Mouse (Mus musculus) limb, embryonic 12.5 days (tissue): ENCODE measurements around the gene Abca4. TPM values are rescaled to one million over a fixed set of nuclear protein-coding genes. Genes with fewer than 3 reads are reported as not detected.

Experiments
- ATAC-seq: fragments of 200-750 bp; cut with Nextera tagmentation; 2 replicates; pipeline ENCODE4 v1.8.0; 2017; ENCODE audit warnings: low read depth, moderate TSS enrichment; ENCODE audit not compliant: insufficient number of reproducible peaks, insufficient read depth, low FRiP score, low TSS enrichment
- H3K27ac ChIP-seq: fragments of 300-500 bp; sonication (generic); 2 replicates; pipeline ENCODE4 v1.5.1; 2016; ENCODE audit warnings: mild to moderate bottlenecking, moderate library complexity
- H3K27me3 ChIP-seq: fragments of 300-500 bp; sonication (generic); 2 replicates; pipeline ENCODE4 v1.6.1; 2016; ENCODE audit warnings: mild to moderate bottlenecking, moderate library complexity
- H3K36me3 ChIP-seq: fragments of 300-500 bp; sonication (generic); 2 replicates; pipeline ENCODE4 v1.6.1; 2016; ENCODE audit warnings: mild to moderate bottlenecking, moderate library complexity
- H3K4me1 ChIP-seq: fragments of 300-500 bp; sonication (generic); replicated peaks from 2 replicates; pipeline ENCODE4 v1.6.1; 2016
- H3K4me2 ChIP-seq: fragments of 300-500 bp; sonication (generic); 2 replicates; pipeline ENCODE4 v1.6.1; 2016; ENCODE audit warnings: mild to moderate bottlenecking, moderate library complexity
- H3K4me3 ChIP-seq: fragments of 300-500 bp; sonication (generic); replicated peaks from 2 replicates; pipeline ENCODE4 v1.5.1; 2016; ENCODE audit warnings: mild to moderate bottlenecking
- H3K9ac ChIP-seq: fragments of 300-500 bp; sonication (generic); replicated peaks from 2 replicates; pipeline ENCODE4 v1.6.1; 2016; ENCODE audit warnings: mild to moderate bottlenecking, moderate library complexity
- H3K9me3 ChIP-seq: fragments of 300-500 bp; sonication (generic); 2 replicates; pipeline ENCODE4 v1.6.1; 2016; ENCODE audit warnings: mild to moderate bottlenecking, moderate library complexity
- WGBS: fragments of 180-500 bp; shearing (Covaris S2); methylation state at CpG from one replicate; pipeline ENCODE4 v1.1.7; 2016; 5-methylcytosine and 5-hydroxymethylcytosine counted together
- polyA plus RNA-seq: library from polyadenylated mRNA; unstranded; fragments of >200 nt; fragmentation: Nextera tagmentation; extraction: Ambion mirVana; gene quantifications from 2 replicates; pipeline ENCODE4 v1.2.1, GENCODE M21; 2016

The Abca4 gene
- polyA plus RNA-seq, 1 experiment from 2014 or later = 1.8 TPM

DNA sequence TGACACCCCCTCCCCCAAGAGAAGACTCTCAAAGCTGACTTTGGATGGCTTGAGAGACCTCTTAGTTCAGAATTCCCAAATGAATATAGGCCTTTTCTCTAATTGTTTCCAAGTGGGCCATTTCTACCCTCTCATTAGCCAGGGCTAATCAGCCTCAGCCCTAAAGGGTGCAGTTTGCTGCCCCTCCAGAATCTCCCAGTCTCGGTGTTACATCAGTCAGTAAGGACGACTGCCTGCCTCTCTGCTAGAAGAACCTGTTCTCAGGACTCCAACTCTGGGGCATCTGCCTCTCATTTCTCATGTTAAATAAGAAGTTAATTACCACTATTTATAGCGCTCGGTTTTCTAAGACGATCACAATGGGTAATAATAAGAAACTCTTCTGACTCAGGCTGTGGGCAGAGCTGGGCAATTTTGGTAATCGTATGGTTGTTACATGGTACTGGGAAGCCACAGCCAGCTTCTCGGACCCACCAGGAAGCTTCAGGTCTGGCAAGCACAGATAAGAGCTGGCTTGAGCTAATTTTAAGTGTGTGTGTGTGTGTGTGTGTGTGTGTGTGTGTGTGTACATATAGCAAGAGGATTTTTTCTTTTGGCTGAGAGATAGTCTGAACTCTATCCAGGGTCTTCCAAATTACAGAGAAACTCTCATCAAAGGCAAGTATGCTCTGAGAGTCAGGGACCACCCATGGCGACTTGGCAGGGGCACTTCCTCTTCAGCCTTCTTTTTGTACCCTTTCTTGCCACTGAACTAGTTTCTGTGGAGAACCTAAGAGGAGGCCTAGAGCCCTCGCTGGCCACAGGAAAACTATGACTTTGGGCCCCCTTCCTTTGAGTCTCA, 67.1 kb downstream of the Abca4 start:
- Histone ChIP-seq H3K4me1 (peaks cover 5% of the 10 kb centered on the region), H3K36me3 (no peaks in the 10 kb centered on the region), H3K9ac (no peak overlapping the region), H3K27me3 (no peaks in the 10 kb centered on the region), H3K27ac (no peak overlapping the region), H3K4me3 (no peak overlapping the region), H3K4me2 (no peak overlapping the region), H3K9me3 (no peaks in the 10 kb centered on the region)
- WGBS = 26% methylated on average over 9 of the region's 9 CpGs
- ATAC-seq = 0 out of 2 replicates have a peak, but pooled peaks have one; percentile 37

DNA sequence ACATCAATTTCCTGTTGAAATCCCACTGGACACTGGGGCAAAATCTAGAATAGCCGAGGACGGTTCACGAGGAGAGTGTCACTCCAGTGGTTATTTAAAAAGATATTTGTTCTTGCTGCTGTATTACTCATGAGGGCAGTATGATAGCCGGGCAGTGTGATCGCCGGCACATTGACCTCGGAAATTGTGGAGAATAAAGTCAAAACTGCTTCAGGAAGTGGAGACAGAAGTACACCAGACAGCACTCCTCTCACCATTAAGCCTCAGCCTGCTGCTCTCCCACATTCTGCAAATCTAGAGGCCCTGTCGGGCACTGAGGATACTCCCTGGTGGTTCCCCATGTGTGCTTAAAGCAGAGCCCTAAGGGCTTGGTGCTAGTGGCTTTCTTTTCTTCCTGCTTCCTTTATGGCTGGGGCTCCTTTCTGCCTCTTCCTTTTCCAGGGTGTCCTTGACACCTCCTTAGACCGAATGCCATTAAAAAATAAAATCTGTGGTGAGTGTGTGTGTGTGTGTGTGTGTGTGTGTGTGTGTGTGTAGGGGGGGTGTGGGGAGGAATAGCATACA, 74.5 kb downstream of the Abca4 start:
- H3K4me2 ChIP-seq = no peak overlapping the region
- H3K4me3 ChIP-seq = no peak overlapping the region
- no peaks in the 10 kb centered on the region for H3K27me3 ChIP-seq
- ATAC-seq = no peak
- H3K4me1 ChIP-seq = peaks cover 16% of the 10 kb centered on the region
- no peaks in the 10 kb centered on the region for H3K36me3 ChIP-seq
- 57% methylated on average over 9 of the region's 9 CpGs for WGBS
- peak overlapping the region; percentile 17; the same call in 1 of the 2 replicates for H3K27ac ChIP-seq
- no peaks in the 10 kb centered on the region for H3K9me3 ChIP-seq
- H3K9ac ChIP-seq = no peak overlapping the region

DNA sequence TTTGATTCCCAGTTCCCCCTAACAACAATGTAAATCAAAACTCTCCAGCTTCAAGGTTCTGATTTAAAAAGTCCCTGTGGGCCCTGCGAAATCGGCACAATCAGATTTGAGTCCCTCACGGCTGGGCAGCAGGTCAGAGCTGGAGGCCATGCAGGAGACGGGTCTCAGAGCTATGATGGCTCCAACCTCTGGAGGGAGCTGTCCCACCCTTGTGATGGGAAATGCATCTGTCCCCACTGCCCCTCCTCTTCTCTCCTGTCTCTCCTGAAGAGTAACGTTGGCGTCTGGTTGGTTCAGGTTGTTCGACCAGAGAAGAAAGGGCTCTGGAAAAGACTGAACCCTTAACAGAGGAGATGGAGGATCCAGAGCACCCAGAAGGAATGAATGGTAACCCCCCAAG, 75.5 kb downstream of the Abca4 start:
- peaks cover 16% of the 10 kb centered on the region for H3K4me1 ChIP-seq
- H3K4me3 ChIP-seq = no peak overlapping the region
- no peak overlapping the region for H3K9ac ChIP-seq
- H3K4me2 ChIP-seq = no peak overlapping the region
- WGBS = 63% methylated on average over 7 of the region's 7 CpGs
- no peaks in the 10 kb centered on the region for H3K9me3 ChIP-seq
- peak overlapping the region; percentile 56; the same call in 1 of the 2 replicates for H3K27ac ChIP-seq
- H3K27me3 ChIP-seq = no peaks in the 10 kb centered on the region
- H3K36me3 ChIP-seq = no peaks in the 10 kb centered on the region
- no peak for ATAC-seq

GRCm38 (mm10) chr3:122120217-122120616, 76.0 kb downstream of the Abca4 start:
- Histone ChIP-seq H3K27ac (peak overlapping the region; percentile 5; the same call in 1 of the 2 replicates), H3K4me3 (no peak overlapping the region), H3K9me3 (no peaks in the 10 kb centered on the region), H3K4me2 (no peak overlapping the region), H3K4me1 (peaks cover 16% of the 10 kb centered on the region), H3K36me3 (no peaks in the 10 kb centered on the region), H3K27me3 (no peaks in the 10 kb centered on the region), H3K9ac (no peak overlapping the region)
- 69% methylated on average over 7 of the region's 7 CpGs for WGBS
- no peak for ATAC-seq

DNA sequence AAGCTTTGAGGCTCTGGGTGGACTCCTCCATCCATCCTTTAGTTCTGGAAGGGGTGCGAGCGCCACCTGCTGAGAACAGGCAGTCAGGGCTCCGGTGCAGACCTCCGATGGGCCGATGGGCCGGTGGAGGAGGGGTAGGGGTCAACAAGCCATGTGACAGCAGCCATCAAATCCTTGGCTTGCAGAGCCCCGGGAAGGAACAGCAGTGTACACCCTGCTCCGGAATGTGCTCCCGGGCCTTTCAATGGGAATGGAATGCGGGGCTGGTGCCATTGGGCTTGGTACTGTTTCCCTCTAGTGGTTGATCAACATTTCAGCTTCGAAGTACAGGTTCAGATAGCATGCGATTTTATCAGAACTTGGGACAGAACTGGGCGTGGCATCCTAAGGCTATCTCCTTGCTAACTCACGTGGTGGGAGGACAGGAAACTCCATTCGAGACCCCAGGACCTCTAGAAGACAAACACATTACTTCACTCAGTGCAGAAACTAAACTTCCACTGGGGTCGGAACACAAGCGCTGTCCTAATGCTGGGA, 78.0 kb downstream of the Abca4 start:
- Histone ChIP-seq H3K27ac (0 out of 2 replicates have a peak overlapping the region, but pooled peaks have one; percentile 23), H3K36me3 (no peaks in the 10 kb centered on the region), H3K4me2 (peak overlapping the region; percentile 52), H3K4me1 (peaks cover 16% of the 10 kb centered on the region), H3K9ac (0 out of 2 replicates have a peak overlapping the region, but pooled peaks have one; percentile 12), H3K27me3 (no peaks in the 10 kb centered on the region), H3K9me3 (no peaks in the 10 kb centered on the region), H3K4me3 (peak overlapping the region; percentile 24)
- 12% methylated on average over 17 of the region's 17 CpGs for WGBS
- ATAC-seq = peak; percentile 98

- Histone ChIP-seq H3K4me3 (no peak overlapping the region), H3K4me1 (peaks cover 12% of the 10 kb centered on the region), H3K36me3 (no peaks in the 10 kb centered on the region), H3K9me3 (no peaks in the 10 kb centered on the region), H3K27ac (0 out of 2 replicates have a peak overlapping the region, but pooled peaks have one; percentile 17), H3K9ac (no peak overlapping the region), H3K4me2 (no peak overlapping the region), H3K27me3 (no peaks in the 10 kb centered on the region)
- no peak for ATAC-seq
- WGBS = 88% methylated on average over 8 of the region's 8 CpGs
Observed at GRCm38 (mm10) chr3:122122838-122123237, 78.6 kb downstream of the Abca4 start.

DNA sequence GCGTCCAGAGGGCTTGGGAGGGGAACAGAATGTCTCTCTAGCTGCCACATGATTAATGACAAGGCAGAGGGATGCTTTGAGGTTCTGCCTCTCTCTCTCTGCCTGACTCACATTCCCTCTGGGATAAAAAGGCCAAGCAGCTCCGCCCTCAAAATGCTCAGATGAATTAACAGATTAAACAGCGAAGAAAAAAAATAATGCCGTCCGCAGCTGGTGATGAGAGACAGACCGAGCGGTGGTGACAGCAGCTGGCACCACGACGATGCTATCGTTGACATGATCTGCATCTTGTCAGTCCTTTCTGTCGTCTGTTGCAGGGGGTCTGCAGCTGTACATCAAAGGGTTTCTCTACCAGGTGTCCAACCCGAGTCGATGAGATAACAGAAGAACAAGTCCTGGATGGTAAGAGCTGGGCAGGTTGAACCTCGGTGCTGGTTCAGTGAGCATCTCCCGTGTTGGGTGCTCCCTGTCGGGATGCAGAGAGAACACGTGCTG, 84.8 kb downstream of the Abca4 start:
- Histone ChIP-seq H3K36me3 (no peaks in the 10 kb centered on the region), H3K9ac (no peak overlapping the region), H3K4me2 (no peak overlapping the region), H3K27me3 (peaks cover 2% of the 10 kb centered on the region; the same call in 1 of the 2 replicates), H3K4me1 (peaks cover 6% of the 10 kb centered on the region; the same call in 1 of the 2 replicates), H3K9me3 (no peaks in the 10 kb centered on the region), H3K27ac (no peak overlapping the region), H3K4me3 (no peak overlapping the region)
- WGBS = 22% methylated on average over 17 of the region's 17 CpGs
- no peak for ATAC-seq

DNA sequence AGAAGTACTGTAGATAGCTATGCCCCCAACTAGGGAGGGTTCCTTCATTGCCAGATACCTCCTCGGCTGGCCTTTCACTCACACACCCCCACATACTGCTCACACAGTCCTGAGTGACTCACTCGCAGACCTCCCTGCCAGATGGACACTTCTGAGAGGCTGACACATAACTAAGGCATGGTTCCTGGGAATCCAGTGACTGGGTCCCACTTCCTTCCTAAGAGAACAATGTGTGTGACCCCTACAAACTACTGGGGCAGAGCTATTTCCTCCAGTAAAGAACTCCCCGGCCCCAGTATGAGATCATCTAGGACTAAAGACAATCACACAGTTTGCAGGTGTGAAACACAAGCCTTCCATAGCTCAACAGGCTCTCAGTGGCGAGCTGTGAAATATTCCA, 86.5 kb downstream of the Abca4 start:
- no peaks in the 10 kb centered on the region for H3K9me3 ChIP-seq
- H3K27ac ChIP-seq = no peak overlapping the region
- no peak overlapping the region for H3K4me3 ChIP-seq
- WGBS = 46% methylated on average over 4 of the region's 4 CpGs
- peaks cover 2% of the 10 kb centered on the region; the same call in 1 of the 2 replicates for H3K27me3 ChIP-seq
- H3K36me3 ChIP-seq = no peaks in the 10 kb centered on the region
- peaks cover 6% of the 10 kb centered on the region; the same call in 1 of the 2 replicates for H3K4me1 ChIP-seq
- no peak overlapping the region for H3K4me2 ChIP-seq
- H3K9ac ChIP-seq = no peak overlapping the region
- no peak for ATAC-seq

GRCm38 (mm10) chr3:122131633-122132032, 87.4 kb downstream of the Abca4 start:
- Histone ChIP-seq H3K4me1 (peaks cover 6% of the 10 kb centered on the region; the same call in 1 of the 2 replicates), H3K36me3 (no peaks in the 10 kb centered on the region), H3K4me3 (no peak overlapping the region), H3K27me3 (peaks cover 2% of the 10 kb centered on the region; the same call in 1 of the 2 replicates), H3K9me3 (no peaks in the 10 kb centered on the region), H3K4me2 (no peak overlapping the region), H3K27ac (no peak overlapping the region), H3K9ac (no peak overlapping the region)
- WGBS = 42% methylated on average over 3 of the region's 3 CpGs
- ATAC-seq = no peak

- H3K27ac ChIP-seq = no peak overlapping the region
- H3K27me3 ChIP-seq = peaks cover 2% of the 10 kb centered on the region; the same call in 1 of the 2 replicates
- no peak overlapping the region for H3K4me3 ChIP-seq
- no peak overlapping the region for H3K9ac ChIP-seq
- no peak overlapping the region for H3K4me2 ChIP-seq
- peaks cover 6% of the 10 kb centered on the region; the same call in 1 of the 2 replicates for H3K4me1 ChIP-seq
- no peak for ATAC-seq
- H3K9me3 ChIP-seq = no peaks in the 10 kb centered on the region
- WGBS = 27% methylated on average over 5 of the region's 5 CpGs
- H3K36me3 ChIP-seq = no peaks in the 10 kb centered on the region
Observed at GRCm38 (mm10) chr3:122133255-122133654, 89.0 kb downstream of the Abca4 start.

- no peak overlapping the region for H3K4me2 ChIP-seq
- no peak overlapping the region for H3K27ac ChIP-seq
- no peak overlapping the region for H3K4me3 ChIP-seq
- H3K9me3 ChIP-seq = no peaks in the 10 kb centered on the region
- no peaks in the 10 kb centered on the region for H3K36me3 ChIP-seq
- H3K4me1 ChIP-seq = peaks cover 6% of the 10 kb centered on the region; the same call in 1 of the 2 replicates
- ATAC-seq = no peak
- H3K9ac ChIP-seq = no peak overlapping the region
- peaks cover under 1% of the 10 kb centered on the region; the same call in 1 of the 2 replicates for H3K27me3 ChIP-seq
- WGBS = 49% methylated on average over 6 of the region's 6 CpGs
Observed at GRCm38 (mm10) chr3:122133840-122134239, 89.6 kb downstream of the Abca4 start.
